Mouse (Mus musculus) adrenal gland, adult 8-10 months (tissue): Measurements from ENCODE around the gene Hsp90ab1. TPM values are rescaled to one million over a fixed set of nuclear protein-coding genes. Genes with fewer than 3 reads are reported as not detected.
A peak's percentile ranks its signal among the peaks of the same experiment; 100 is the strongest.

Experiments used
- DNase-seq: peaks from one replicate; pipeline ENCODE4 v3.0.0; 2022
- total RNA-seq, 4 experiments: library from RNA; stranded (reverse); gene quantifications; 2 replicates each; pipeline ENCODE4 v1.2.4; 2022

Hsp90ab1 gene
- 1,000 to 10,000 TPM; 1,432 to 3,205 (median 1,905) TPM for total RNA-seq

DNA sequence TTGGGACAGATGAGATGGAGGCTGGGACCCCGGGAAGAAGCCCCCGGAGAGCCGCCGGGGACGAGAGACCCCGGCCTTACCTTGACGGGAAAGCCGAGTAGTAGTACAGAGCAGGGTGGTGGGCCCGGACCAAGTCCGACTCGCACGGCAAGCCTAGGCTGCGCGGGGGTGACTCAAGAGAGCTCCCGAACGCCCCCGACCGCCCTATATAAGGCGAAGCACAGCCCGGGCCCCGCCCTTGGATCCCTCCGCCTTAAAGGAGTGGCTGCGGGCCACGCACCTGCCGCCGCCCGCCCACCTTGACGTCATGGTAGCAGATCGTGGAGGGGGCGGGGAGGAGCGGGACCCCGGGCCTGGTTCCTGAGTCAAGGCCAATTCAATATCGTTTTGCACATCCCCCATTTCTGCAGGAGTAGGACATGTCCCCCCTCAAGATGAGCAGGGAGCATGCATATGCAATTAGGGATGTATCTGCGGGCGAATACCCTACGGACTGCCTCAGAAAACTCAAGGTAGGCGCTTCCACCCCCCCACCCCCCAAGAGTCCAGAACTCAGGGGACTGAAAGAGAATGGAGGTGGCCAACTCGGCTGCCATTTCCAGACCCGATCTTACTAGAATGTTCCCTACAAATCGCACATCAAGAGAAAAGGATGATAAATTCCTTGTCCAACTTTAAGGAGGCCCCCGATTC, at the start of gene Hsp90ab1:
TSS of gene Hsp90ab1 (minus strand) at position 185 of the 693 bp plus-strand sequence.
- DNase-seq: peak; percentile 96

DNA sequence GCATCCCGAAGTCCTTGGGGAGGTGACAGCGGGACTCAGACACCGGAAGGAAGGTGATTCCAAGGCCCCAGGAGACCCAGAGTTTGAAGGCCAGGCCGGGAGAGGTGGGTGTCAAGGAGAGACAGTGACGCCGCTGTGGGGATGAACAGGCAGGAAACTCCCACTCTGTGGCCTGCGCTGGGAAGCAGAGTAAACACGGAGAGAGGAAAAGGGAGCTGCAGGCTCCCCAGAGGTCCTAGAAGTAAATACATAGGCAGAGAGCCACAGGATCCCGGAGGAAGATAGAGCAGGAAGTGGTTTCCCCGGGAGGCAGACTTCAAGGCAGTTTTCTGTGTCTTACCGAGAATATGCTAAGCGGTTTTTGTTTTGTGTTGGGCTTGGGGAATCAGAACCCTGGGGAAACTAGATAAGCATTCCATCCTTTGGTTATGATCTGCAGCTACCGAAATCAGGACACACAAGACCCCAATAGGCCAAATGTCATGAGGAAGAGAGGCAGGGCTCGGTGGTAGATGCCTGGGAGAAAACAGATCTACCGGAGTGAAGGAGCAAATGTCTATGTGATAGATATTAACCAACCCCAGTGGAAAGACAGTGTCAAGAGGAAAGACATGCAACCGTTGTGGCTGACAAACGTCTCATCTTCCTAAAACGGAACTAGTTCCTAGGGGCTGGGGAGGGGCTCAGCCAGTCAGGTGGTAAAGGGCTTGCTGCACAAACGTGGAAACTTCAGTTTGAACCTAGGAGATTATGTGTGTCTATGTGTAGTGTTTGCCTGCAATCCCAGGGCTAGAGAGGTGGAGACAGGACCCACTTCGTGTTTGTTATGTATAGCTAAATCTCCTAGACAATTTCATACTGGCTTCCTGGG, 46.5 kb upstream of the Hsp90ab1 start:
- no peak for DNase-seq

DNA sequence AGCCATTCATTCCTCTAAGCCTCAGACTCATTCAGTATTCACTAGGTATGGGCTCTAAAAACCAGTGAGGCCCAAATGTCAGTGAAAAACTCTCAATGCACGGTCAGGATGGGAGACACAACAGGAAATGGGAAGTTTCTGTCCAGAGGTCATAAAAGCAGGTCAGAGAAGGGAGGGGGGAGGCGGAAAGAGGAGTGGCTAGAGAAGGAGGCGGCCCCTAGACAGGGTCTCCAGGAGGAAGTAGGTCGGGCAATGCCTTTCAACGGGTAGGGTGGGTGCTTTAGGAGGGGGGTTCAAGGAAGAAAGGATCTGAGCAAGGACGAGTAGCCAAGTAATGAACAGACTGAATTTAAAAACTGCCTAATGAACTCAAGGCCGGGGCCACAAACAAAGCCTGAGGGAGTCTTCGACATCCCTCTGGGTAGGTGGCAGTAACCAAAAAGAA, 45.9 kb upstream of the Hsp90ab1 start:
- no peak for DNase-seq

DNA sequence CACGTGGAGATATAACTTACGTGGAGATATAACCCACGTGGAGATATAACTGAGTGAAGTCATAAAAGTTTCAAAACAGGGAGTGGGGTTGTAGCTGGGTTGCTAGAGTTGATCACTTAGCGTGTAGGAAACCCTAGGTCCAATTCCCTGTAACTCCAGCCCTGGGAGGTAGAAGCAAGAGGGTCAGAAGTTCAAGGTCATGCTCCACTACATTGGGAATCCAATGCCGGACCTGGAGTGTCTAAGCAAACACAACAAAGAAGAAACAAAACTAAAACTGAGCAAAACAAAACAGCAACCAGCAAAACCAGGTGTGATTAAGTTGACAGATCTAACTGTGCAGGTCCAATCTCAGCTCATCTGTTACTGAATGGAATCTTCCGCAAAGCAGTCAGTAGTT, 44.6 kb upstream of the Hsp90ab1 start:
- no peak for DNase-seq

DNA sequence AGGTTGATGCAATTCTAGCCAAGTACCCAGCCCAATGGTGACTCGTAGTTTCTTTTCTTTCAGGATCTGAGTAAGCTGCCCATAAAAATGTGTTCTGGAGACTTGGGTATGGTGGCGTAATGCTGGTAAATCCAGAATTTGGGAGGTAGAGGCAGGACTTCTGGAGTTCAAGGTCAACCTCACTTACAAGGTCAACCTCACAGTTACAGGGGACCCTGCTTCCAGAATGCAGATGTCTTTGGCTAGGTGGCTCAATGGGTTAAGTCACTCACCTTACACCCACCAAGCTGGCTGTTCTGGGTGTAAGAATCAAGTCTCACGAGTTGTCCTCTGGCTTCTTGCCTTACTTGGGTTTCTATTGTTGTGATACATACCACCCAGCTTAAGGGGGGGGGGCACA, 43.6 kb upstream of the Hsp90ab1 start:
- no peak for DNase-seq

DNA sequence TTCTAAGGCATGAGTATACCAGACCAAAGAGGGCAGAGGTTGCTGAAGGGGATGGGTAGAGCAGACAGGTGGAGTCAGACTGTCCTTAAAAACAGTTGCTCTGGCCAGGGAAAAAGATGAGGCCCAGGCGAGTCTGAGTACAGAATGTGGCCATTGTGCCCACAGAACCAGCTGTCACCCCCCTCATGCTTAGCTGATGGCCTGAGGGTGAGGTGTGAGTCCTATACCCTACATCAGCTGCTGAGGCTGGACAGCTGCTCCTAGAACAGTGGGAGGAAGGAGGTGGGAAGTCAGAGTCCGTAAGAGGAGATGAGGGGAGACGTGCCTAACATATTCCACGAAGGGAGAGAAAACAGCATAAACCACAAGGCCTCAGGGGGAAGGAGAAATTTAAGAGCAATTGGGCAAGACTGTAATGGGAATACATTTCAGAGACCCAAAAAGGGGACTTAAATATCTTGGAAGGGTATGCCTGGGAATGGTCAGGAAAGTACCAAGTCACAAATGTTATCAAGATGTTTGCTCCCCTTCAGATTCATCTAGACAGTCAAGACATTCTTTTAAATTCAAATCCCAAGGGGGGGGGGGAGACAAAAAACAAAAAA, 43.1 kb upstream of the Hsp90ab1 start:
- no peak for DNase-seq

DNA sequence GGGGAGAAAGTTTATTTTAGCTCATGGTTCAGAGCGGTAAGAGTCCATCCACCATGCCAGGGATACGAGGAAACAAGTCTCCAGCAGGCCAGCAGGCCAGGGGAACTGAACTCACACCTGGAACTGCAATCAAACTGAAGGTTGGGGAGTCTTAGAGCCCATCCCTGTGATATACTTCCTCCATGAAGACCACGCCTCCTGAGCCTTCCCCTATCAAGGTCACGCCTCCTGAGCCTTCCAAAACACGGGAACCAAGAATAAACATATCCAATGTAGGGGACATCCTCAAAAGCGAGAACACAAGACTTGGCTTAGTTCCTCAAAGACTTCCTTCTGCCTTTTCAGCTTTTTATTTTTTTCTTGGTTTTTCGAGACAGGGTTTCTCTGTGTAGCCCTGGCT, 39.9 kb upstream of the Hsp90ab1 start:
- DNase-seq: no peak

DNA sequence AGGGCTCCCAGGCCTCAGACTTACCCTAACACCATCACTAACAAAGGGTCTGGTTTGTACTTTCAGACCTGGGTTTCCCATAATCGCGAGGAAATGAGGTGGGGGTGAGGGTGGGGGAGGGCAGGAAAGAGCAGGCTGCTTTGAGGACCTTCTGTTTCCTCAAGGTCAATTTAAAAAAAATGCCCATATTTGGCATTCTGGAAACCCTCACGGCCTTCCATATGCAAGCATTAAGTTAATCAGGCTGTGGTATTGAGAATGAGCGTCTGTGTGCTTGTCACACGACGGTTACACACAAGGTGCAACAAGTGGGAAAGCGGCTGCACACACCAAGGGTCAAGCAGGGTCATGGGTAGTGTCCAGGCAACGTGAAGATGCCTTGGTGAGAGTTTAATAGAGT, 38.9 kb upstream of the Hsp90ab1 start:
- no peak for DNase-seq

DNA sequence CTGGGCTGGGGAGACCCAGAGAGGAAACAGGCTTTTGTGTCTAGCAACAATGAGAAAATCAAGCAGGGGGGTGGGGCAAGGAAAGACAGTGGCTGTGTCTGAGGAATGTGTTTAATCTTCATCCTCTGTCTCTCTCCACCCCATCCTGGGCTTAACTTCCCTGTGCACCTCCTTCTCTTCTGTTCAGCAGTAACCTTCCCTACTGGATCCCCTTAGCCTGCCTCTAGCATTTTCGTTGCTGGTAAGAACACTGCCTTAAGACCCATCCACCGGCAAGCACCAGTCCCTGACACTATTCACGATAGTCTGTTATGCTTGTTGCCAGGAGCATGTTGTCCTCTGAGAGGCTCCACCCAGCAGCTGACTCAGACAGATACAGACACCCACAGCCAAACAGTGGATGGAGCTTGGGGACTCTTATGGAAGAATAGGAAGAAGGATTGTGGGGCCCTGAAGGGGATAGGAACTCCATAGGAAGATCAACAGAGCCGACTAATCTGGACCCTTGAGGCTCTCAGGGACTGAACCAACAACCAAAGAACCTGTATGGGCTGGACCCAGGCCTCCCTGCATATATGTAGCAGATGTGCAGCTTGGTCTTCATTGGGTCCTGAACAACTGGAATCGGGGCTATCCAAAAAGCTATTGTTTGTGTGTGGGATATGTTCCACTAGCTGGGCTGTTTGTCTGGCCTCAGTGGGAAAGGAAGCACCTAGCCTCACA, 37.2 kb upstream of the Hsp90ab1 start:
- DNase-seq: no peak

DNA sequence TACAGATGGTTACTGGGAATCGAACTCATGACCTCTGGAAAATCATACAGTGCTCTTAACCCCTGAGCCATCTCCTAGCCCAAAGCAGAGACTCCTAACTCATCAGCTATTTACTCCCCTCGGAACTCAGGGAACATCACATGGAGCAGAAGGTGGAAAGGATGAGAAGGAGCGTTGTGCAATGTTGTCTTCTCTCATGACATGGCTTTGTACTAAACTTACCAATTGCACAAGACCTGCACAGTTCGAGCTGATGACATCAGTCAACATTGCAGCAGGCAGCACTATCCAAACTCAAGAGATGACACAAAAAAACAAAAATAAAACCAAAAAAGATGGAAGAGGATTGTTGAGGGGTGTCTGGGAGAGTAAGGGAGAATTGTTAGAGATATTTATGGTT, 35.3 kb upstream of the Hsp90ab1 start:
- DNase-seq: no peak

DNA sequence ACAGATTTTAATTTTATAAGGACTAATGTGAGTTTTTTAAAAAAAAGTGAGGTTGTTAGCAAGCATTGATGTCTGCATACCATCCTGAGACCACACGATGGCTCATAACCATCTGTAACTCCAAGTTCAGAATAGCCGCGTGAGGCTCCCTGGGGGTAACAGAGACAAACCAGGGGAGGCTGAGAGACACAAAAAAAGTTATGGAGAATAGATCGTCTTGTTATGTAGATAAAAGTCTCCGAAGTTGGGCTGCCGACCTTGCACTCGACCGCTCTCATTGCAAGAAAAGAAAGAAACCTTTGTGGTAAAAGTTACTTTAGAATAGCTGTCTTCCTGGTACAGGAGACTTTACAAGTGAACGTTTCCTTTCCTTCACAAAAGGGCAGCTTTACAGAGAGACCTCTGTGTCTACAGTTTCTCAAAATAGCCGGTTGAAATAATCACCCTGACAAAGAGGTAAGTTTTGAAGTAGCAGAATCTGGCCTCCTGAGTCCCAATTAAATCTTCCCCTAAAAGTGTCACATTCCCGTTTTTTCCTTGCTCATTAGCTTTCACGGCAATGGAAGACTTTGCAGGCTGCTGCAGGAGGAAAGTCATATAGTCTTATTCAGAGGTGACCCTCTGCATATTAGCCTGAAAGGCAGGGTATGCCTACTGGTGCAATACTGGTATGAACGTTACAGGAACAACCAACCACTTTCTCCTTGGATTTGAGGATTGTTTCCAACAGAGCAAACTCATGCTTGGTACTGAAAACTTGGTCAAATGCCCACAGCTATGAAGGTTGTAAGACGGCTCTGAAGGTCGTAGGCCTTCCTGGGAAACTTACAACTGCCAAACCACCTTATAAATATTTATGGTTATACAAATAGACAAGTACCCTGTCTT, 34.2 kb upstream of the Hsp90ab1 start:
- DNase-seq: no peak

DNA sequence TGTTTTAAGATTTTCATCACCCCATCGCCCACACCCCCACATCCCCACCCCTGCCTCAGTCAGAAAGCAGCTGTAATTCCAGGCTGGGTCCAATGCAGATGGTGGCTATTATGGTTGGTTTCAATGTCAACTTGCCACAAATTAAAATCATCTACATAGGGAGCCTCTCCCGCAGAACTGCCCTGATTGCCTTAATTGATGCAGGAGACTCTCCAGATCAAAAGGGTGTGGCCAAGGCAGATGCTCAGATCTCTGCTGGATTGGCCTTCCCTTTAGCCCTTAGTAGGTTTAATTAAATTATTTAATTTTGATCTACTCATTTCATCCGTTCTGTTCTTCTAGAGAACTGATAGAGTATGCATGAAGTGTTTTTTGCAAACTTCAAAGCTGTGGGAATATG, 29.9 kb upstream of the Hsp90ab1 start:
- no peak for DNase-seq

DNA sequence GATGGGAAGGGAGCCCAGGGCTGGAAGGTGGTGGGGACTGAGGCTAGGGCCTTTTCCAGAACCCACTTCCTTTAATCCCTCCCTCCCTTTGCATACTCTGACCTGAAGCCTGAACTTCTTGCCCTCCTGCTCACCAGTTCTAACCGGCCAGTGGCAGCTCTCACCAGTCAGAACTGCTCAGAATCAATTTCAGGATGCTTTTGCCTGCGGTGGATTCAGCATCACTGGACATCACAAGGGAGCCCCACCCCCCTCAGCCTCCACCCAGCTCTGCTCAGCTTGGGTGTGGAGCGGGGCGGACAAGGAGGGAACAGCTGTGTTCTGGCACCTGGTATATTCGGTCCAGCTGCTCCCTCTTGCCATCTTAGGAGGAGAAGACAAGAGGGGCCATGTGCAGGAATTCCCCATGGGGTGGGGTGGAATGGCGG, 28.8 kb upstream of the Hsp90ab1 start, which contains the start of gene Mymx:
TSS of gene Mymx (minus strand) at position 226 of the 428 bp plus-strand sequence.
- DNase-seq: no peak

DNA sequence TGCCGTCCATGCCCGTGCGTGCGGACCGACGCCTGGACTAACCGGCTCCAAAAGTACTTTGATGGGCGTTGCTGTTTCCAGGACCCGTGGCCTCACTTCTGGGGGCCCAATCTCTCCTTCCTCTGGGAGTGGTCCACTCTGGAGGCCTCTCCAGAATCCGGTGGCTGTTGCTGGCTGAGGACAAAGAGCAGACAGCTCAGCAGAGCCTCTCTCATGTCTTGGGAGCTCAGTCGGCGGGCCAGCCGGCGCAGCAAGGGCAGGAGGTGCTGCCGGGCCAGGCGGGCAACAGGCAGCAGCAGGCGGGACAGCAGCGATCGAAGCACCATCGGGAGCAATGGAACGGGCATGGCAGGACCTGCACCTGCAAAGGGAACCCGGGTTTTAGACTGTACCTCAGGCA, 28.3 kb upstream of the Hsp90ab1 start:
- no peak for DNase-seq

DNA sequence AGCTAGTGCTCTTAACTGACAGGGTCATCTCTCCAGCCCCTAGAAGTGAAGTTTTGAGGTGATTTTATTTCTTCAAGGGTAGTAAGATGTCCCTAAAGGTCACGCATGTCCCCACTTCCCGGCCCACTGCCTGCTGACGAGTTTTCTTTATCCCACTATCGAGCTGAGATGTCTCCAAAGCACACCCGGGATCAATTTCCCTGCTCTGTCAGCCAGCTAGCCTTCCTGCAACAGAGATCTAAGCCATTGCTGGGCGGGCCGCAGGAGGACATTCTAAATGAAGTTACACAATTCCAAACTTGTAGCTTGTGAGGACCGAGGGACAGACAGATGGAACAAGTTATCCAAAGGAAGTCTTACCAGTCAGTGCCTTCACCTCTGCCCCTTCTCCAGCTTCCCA, 27.2 kb upstream of the Hsp90ab1 start:
- no peak for DNase-seq

DNA sequence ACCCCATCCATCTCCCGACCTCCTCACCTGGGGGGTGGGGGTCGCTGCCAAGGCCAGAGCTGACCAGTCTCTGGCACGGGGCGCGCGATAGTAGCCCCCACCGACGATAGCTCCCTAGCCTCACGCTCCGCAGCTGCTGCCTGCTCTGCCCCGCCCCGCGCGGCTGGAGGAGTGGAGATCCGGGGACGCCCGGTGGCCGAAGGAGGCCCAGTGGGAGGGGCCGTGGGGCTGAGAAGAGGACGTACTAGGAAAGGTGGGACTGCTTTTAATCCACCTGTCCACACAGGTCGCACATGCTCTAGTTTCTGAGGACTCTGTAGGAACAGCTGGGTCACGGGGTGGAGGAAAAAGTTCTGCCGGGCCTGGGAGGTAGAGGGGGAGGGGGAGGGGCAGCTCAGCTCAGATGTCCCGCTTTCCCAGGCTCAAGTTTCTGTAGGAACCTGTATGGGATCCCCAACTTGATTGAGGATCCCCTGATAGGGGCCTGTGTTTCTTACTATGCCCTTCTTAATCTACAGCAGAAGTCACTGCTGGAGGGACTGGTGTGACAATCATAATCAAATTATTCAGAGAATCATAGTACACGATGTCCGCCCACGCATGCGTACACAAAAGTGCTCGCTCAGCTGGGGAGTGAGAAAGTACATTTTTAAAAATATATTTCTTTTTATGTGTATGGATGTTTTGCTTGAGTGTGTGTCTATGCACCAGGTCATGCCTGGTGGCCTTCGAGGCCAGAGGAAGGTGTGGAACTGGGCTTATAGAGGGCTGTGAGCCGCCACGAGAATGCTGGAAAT, 26.6 kb upstream of the Hsp90ab1 start, which contains the start of gene Slc29a1:
TSS of gene Slc29a1 (minus strand) at position 161 of the 797 bp plus-strand sequence.
- DNase-seq: no peak

DNA sequence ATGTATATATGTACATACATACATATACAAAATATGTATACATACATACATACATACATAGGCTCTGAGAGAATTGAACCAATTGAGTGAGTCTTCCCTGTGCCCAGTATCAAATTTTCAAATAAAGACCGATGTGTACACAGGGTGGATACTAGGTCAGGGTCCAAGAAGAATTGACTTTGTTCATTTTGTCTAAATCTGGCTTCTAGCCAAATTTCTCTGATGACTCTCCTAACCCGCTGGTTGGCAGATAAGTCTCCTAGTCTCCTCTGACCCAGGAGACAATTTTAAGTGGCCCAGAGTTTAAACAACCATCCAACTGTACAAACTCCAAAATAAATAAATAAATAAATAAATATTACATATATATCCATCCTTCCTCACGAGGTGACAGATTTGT, 25.8 kb upstream of the Hsp90ab1 start:
- no peak for DNase-seq

DNA sequence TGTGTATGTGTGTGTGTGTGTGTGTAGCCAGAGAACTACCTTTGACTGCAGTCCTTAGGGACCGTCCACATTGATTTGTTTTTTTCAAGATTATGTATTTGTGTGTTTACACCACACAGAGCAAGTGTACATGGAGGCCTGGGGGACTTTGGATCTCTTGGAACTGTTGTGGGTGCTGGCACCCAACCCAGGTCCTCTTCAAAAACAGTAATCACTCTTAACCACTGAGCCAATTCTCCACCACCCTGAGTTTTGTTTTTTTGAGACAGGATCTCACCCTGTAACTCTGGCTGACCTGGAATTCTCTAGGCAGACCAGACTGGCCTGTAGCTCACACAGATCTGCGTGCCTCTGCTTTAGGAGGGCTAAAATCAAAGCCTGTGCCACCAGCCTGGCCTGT, 25.3 kb upstream of the Hsp90ab1 start:
- no peak for DNase-seq

DNA sequence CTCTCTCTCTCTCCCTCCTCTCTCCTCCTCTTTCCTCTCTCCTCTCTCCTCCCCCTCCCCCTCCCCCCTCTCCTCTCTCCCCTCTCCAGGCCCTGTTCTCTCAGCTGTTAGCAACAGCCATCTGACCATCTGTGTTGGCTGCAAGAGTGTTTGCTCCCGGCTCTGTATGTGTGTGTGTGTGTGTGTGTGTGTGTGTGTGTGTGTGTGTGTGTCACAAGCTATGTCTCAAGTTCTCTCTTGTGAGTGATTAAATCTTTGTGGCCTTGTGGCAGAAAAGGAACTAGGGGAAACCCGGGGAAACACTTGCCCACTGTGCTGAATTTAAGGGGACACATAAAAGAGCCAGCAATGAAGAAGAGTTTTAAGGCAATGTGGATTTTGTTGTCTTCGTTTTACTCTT, 24.7 kb upstream of the Hsp90ab1 start:
- no peak for DNase-seq

DNA sequence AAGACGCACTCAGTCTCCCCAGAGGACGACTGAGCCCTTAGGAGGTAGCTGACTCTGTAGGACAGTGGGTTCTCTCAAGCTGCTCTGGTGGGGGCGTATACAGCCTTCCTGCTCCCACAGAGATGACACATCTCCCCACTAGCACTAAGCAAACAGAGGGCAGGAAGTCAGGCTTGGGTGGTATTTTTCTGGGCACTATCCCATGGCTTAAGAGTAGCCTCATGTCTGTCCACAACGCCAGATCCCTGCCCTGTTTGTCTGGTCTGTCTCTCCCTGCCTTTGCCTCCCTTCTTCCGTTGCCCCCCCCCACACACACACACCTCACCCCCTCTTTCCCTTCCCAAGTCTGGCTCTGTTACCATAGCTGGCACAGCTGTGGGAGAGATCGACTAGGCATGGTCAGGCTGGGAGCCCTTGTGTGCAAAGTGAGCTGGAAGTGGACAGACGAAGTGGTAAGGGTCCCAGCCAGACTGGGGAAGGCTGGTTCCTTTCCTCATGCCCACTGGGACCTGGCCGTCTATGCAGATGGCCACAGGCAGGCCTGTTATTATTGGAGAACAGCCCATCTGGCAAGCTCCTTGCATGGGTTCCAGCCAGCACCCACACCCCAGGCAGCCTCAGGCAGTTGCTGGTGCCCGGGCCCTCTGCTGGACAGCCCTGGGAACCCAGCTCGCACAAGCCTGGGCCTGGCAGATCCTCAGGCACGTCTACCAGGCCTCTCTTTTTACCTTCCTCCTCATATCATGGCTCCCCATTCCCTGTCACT, 23.7 kb upstream of the Hsp90ab1 start:
- DNase-seq: peak; percentile 83
